Mouse (Mus musculus): ENCODE measurements at regions not wholly inside any gene's neighbourhood (a gene's known extent, or its start where the extent isn't known, plus 50 kb on each side); places are given as distances from the start of the nearest gene placed in this dataset.

DNA sequence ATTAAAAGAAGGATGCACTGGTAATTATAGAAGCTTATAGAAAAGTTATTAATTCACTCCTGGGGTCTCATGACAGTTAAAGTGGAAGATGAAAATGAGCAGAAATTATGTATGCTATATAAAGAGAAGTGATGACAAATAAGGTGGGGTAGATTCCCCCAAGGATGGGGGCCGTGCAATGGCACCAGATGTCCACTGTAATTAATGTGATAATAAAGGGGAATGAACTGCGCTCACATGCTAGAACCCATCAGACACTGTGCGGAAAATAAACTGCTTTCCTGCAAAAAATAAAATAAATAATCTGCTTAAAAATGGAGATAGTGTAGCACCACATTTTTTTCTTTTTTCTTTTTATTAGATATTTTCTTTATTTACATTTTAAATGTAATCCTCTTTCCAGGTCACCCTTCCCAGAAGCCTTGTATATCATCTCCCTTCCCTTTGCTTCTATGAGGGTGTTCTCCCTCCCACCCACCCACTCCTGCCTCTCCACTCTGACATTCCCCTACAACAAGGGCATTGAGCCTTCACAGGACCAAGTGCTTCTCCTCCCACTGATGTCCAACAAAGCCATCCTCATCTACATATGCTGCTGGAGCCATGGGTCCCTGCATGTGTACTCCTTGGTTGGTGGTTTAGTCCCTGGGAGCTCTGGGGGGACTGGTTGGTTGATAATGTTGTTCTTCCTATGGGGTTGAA, 934.0 kb upstream of the Pcdh20 start:
- DNase-seq, result no peak

DNA sequence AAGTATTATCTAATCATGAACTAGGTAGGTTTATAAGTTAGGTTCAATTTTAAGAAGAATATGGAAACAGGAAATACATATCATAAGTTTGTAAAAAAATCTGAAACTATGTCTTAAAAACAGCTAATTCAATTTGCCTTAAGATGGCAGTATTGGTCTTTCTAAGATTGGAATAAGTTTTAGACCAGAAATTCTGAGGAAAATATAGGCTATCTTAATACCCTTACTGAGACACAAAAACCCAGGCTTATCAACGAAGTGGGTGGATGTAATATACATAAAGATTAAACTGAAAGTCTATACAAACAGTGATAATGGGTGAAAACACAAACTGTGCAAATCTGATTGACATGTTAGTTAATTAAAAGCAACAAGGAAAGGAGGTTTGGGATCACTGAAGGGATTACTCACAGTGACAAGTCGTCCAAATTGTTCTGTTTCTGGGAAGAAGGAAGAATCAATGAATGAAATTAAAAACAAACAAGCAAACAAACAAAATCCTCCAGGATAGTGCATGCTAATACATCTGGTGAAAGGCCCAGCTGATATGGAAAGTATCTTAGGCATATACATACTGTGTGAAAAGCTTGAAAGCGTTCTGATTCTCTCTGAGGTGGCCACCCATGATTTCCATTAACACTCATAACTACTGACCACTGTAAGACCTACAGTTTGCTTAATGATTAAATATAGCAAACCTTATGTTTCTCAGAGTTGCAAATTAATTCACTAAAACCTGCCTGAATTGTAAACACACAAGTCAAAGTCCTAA, 931.6 kb upstream of the Pcdh20 start:
- DNase-seq, result no peak

DNA sequence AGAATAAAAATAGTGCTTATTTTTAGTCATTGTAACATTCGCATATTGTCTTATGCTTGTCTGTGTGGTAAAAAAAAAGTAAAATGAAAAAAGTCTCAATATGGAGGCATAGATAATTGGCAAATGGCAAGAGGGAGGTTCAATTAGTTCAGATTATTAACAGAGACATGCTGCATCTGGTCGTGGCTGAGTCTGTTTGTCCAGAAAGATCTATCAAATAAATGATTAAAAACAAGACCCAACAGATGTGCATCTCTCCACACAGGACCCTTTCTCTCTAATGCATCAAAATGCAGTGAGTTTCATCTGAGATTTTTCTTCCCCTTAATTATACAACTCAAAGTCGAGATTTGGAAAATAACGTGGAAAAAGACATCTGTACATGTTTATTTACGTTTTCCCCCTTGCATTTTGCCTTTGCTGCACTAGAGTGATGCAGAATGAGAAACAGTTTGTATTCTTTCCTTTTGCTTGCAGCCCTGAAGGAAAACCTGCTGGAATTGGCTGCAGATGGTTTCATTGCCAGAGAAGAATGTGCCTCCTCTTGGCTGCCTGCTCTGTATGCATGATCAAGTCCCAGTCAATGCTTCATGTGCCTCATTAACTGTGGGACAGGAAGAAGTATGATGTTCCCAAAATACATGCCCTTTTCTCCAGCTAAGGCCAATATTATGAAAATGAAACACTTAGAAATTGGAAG, 886.0 kb upstream of the Pcdh20 start:
- no peak for DNase-seq

DNA sequence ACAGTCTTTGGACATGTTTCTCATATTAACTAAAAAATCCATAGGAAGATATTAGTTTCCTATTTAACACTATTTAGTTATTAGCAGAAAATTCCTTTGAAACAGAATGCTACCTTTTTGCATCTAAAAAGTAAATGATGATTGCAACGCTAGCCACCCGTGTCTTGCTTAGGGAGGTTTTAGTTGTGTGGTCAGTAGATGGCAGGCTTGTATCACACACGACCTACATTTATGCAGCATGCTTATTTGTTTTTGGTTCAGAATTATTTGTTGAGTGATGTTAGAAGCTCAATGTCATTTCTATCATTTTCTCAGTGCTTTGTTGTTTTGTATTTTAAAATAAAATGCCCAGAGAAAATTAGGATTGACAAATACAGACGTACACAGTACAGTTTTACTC, 876.8 kb upstream of the Pcdh20 start:
- peak; percentile 10 for DNase-seq

DNA sequence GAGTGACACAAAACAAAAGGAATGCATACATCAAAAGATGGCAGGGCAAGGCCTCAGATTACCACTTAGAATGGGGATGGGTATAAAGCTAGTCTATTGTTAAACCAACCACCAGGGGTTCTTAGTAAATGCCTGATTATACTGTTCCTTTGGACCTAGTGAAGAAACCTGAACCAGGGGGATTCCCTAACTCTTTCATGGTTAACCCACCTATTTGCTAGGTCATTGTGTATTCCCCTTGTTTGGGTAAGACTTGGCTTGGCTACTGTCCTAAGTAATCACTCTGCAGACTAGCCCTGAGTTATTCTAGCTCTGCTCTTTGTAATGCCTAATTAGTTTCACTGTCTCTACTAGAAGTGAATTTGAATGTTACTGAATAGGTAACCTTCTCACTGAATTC, 853.9 kb upstream of the Pcdh20 start:
- DNase-seq, result no peak

DNA sequence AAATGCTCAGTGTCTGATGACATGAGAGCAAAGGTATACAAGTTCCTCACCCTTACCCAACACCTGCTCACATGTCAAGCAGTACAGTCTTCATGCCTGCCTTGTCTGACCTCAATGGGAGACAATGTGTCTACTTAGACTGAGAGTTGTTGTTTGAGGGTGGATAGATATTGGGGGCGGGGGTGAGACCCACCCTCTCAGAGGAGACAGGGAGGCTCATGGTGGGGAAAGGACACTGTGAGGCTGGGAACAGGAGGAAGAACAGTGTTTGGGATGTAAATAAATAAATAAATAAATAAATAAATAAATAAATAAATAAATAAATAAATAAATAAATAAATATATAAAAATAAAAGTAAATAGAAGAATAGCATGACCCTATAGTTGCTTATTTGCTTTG, 837.3 kb upstream of the Pcdh20 start:
- DNase-seq, result no peak
